Mouse (Mus musculus): ENCODE results near the gene 4930558C23Rik. TPM values are rescaled to one million over a fixed set of nuclear protein-coding genes. Genes with fewer than 3 reads are reported as not detected.
"Not testable (repeated sequence)": the region's sequence is repeated elsewhere in the genome, so short reads cannot be mapped to it uniquely, and the experiment has no call there.

Gene 4930558C23Rik
- polyA plus RNA-seq, 1 experiment from 2014 or later, result not detected

GRCm38 (mm10) chr3:95427891-95428238, 25.2 kb upstream of the 4930558C23Rik start:
- H3K4me2 ChIP-seq, result peak overlapping the region; percentile 49
- peak overlapping the region; percentile 24 for H3K4me3 ChIP-seq
- not testable (repeated sequence) for H3K27ac ChIP-seq; H3K9ac ChIP-seq; H3K4me1 ChIP-seq; ATAC-seq; H3K36me3 ChIP-seq (ENCODE audit: poor library complexity, severe bottlenecking); H3K9me3 ChIP-seq (replicated peaks); H3K27me3 ChIP-seq
- whole genome bisulfite sequencing, result 18% methylated on average over 15 of the region's 21 CpGs

- H3K4me3 ChIP-seq, result peak overlapping the region; percentile 24
- not testable (repeated sequence) for H3K36me3 ChIP-seq (ENCODE audit: poor library complexity, severe bottlenecking); H3K9ac ChIP-seq; H3K9me3 ChIP-seq (replicated peaks); H3K4me1 ChIP-seq; H3K27me3 ChIP-seq; H3K27ac ChIP-seq
- peak; percentile 59 for ATAC-seq
- H3K4me2 ChIP-seq, result peak overlapping the region; percentile 49
- 62% methylated on average over 10 of the region's 33 CpGs for WGBS
Measured at GRCm38 (mm10) chr3:95427117-95427890, 24.7 kb upstream of the 4930558C23Rik start.

- not testable (repeated sequence) for H3K4me1 ChIP-seq; H3K9me3 ChIP-seq (replicated peaks); H3K4me2 ChIP-seq; H3K27me3 ChIP-seq; ATAC-seq; H3K9ac ChIP-seq; H3K4me3 ChIP-seq; H3K27ac ChIP-seq; H3K36me3 ChIP-seq (ENCODE audit: poor library complexity, severe bottlenecking)
- WGBS, result 89% methylated on average over 5 of the region's 5 CpGs
Measured at GRCm38 (mm10) chr3:95426476-95426875, 23.8 kb upstream of the 4930558C23Rik start.

- Histone ChIP-seq H3K4me2 (no peak overlapping the region), H3K4me1 (no peaks in the 10 kb centered on the region), H3K27ac (no peak overlapping the region), H3K9ac (no peak overlapping the region), H3K4me3 (no peak overlapping the region), H3K9me3 (replicated peaks) (peaks cover 23% of the 10 kb centered on the region), H3K36me3 (ENCODE audit: poor library complexity, severe bottlenecking) (no peaks in the 10 kb centered on the region), H3K27me3 (no peaks in the 10 kb centered on the region)
- ATAC-seq, result no peak
- WGBS, result 91% methylated on average over 6 of the region's 6 CpGs
Measured at GRCm38 (mm10) chr3:95417866-95418265, 15.2 kb upstream of the 4930558C23Rik start.

- H3K4me1 ChIP-seq, result no peaks in the 10 kb centered on the region
- no peak overlapping the region for H3K4me2 ChIP-seq
- H3K27ac ChIP-seq, result no peak overlapping the region
- no peaks in the 10 kb centered on the region for H3K9me3 ChIP-seq (replicated peaks)
- no peak overlapping the region for H3K4me3 ChIP-seq
- no peaks in the 10 kb centered on the region for H3K27me3 ChIP-seq
- no peak overlapping the region for H3K9ac ChIP-seq
- no peak for ATAC-seq
- 90% methylated on average over 1 of the region's 1 CpGs for WGBS
- H3K36me3 ChIP-seq (ENCODE audit: poor library complexity, severe bottlenecking), result no peaks in the 10 kb centered on the region
Measured at GRCm38 (mm10) chr3:95412268-95412667, 9.6 kb upstream of the 4930558C23Rik start.

GRCm38 (mm10) chr3:95408852-95409251, 6.2 kb upstream of the 4930558C23Rik start:
- H3K36me3 ChIP-seq (ENCODE audit: poor library complexity, severe bottlenecking), result no peaks in the 10 kb centered on the region
- H3K4me1 ChIP-seq, result no peaks in the 10 kb centered on the region
- no peaks in the 10 kb centered on the region for H3K27me3 ChIP-seq
- no peaks in the 10 kb centered on the region for H3K9me3 ChIP-seq (replicated peaks)
- WGBS, result 96% methylated on average over 2 of the region's 2 CpGs
- no peak for ATAC-seq
- H3K4me2 ChIP-seq, result no peak overlapping the region
- no peak overlapping the region for H3K4me3 ChIP-seq
- no peak overlapping the region for H3K9ac ChIP-seq
- H3K27ac ChIP-seq, result no peak overlapping the region

- H3K27me3 ChIP-seq, result no peaks in the 10 kb centered on the region
- no peaks in the 10 kb centered on the region for H3K36me3 ChIP-seq (ENCODE audit: poor library complexity, severe bottlenecking)
- H3K4me3 ChIP-seq, result no peak overlapping the region
- H3K9ac ChIP-seq, result no peak overlapping the region
- ATAC-seq, result no peak
- no peaks in the 10 kb centered on the region for H3K9me3 ChIP-seq (replicated peaks)
- 86% methylated on average over 1 of the region's 1 CpGs for WGBS
- no peak overlapping the region for H3K27ac ChIP-seq
- H3K4me2 ChIP-seq, result no peak overlapping the region
- no peaks in the 10 kb centered on the region for H3K4me1 ChIP-seq
Measured at GRCm38 (mm10) chr3:95407728-95408127, 5.1 kb upstream of the 4930558C23Rik start.

- H3K4me3 ChIP-seq, result no peak overlapping the region
- H3K4me2 ChIP-seq, result no peak overlapping the region
- no peaks in the 10 kb centered on the region for H3K27me3 ChIP-seq
- H3K9ac ChIP-seq, result no peak overlapping the region
- no peaks in the 10 kb centered on the region for H3K4me1 ChIP-seq
- WGBS, result 90% methylated on average over 4 of the region's 4 CpGs
- no peaks in the 10 kb centered on the region for H3K9me3 ChIP-seq (replicated peaks)
- no peak overlapping the region for H3K27ac ChIP-seq
- ATAC-seq, result no peak
- no peaks in the 10 kb centered on the region for H3K36me3 ChIP-seq (ENCODE audit: poor library complexity, severe bottlenecking)
Measured at GRCm38 (mm10) chr3:95394385-95394784, 8.3 kb downstream of the 4930558C23Rik start.

GRCm38 (mm10) chr3:95385401-95386075, 17.1 kb downstream of the 4930558C23Rik start:
- H3K9ac ChIP-seq, result no peak overlapping the region
- no peaks in the 10 kb centered on the region for H3K27me3 ChIP-seq
- no peak overlapping the region for H3K27ac ChIP-seq
- no peaks in the 10 kb centered on the region for H3K36me3 ChIP-seq (ENCODE audit: poor library complexity, severe bottlenecking)
- no peak for ATAC-seq
- H3K4me1 ChIP-seq, result no peaks in the 10 kb centered on the region
- no peak overlapping the region for H3K4me3 ChIP-seq
- no peak overlapping the region for H3K4me2 ChIP-seq
- WGBS, result 92% methylated on average over 5 of the region's 5 CpGs
- no peaks in the 10 kb centered on the region for H3K9me3 ChIP-seq (replicated peaks)

GRCm38 (mm10) chr3:95373208-95373607, 29.4 kb downstream of the 4930558C23Rik start:
- 88% methylated on average over 9 of the region's 10 CpGs for WGBS
- Histone ChIP-seq H3K4me3 (no peak overlapping the region), H3K4me1 (no peaks in the 10 kb centered on the region), H3K27me3 (no peaks in the 10 kb centered on the region), H3K9me3 (replicated peaks) (peaks cover 20% of the 10 kb centered on the region; the same call in 1 of the 2 replicates), H3K27ac (no peak overlapping the region), H3K4me2 (no peak overlapping the region), H3K36me3 (ENCODE audit: poor library complexity, severe bottlenecking) (no peaks in the 10 kb centered on the region), H3K9ac (no peak overlapping the region)
- no peak for ATAC-seq

- Histone ChIP-seq H3K27ac (no peak overlapping the region), H3K9me3 (replicated peaks) (no peaks in the 10 kb centered on the region), H3K27me3 (no peaks in the 10 kb centered on the region), H3K4me2 (no peak overlapping the region), H3K4me3 (no peak overlapping the region), H3K36me3 (ENCODE audit: poor library complexity, severe bottlenecking) (no peaks in the 10 kb centered on the region), H3K9ac (no peak overlapping the region), H3K4me1 (no peaks in the 10 kb centered on the region)
- ATAC-seq, result no peak
Measured at GRCm38 (mm10) chr3:95370101-95370500, 32.5 kb downstream of the 4930558C23Rik start.

- H3K36me3 ChIP-seq (ENCODE audit: poor library complexity, severe bottlenecking); H3K4me1 ChIP-seq; H3K27ac ChIP-seq; H3K27me3 ChIP-seq; ATAC-seq; H3K9ac ChIP-seq; H3K9me3 ChIP-seq (replicated peaks); H3K4me2 ChIP-seq; H3K4me3 ChIP-seq: not testable (repeated sequence)
- 87% methylated on average over 3 of the region's 3 CpGs for WGBS
Measured at GRCm38 (mm10) chr3:95360276-95360675, 42.4 kb downstream of the 4930558C23Rik start.

Data from forebrain, embryonic 13.5 days (tissue).